Mouse (Mus musculus): ENCODE data around the gene Slc16a10. TPM values are rescaled to one million over a fixed set of nuclear protein-coding genes. Genes with fewer than 3 reads are reported as not detected.

Slc16a10 gene
- polyA plus RNA-seq, 1 experiment from 2014 or later: 2.2 TPM

DNA sequence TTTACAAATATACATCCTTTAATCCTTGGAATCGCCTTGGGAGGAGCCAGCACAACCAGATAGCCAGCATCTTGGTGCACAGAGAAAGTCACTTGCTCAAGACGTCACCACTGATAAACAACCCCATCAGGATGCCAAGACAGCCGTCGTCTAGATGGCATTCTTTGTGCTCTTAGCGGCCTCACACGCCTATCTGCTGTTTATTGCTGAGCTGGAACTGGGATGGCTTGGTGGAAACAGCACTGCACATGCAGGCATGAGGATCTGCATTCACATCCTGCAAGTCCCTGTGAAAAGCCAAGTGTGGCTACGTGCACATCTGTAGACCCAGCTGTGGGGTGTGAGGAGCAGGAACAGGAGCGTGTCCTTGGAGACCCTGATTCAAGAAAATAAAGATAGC, 39.1 kb downstream of the Slc16a10 start:
- no peak overlapping the region for H3K4me3 ChIP-seq (replicated peaks; ENCODE audit: low read length)
- no peak for ATAC-seq
- H3K4me1 ChIP-seq (replicated peaks; ENCODE audit: control insufficient read depth, insufficient read depth, low read length): no peaks in the 10 kb centered on the region
- 59% methylated on average over 8 of the region's 8 CpGs for WGBS
- no peaks in the 10 kb centered on the region for H3K27me3 ChIP-seq (replicated peaks; ENCODE audit: control insufficient read depth, insufficient read depth, low read length)
- no peak overlapping the region for H3K9ac ChIP-seq (replicated peaks; ENCODE audit: low read depth, low read length)
- H3K9me3 ChIP-seq (ENCODE audit: control insufficient read depth, low read length): no peaks in the 10 kb centered on the region
- no peaks in the 10 kb centered on the region for H3K36me3 ChIP-seq (ENCODE audit: control insufficient read depth, insufficient read depth)
- H3K27ac ChIP-seq (ENCODE audit: low read length): no peak overlapping the region
- H3K4me2 ChIP-seq (ENCODE audit: low read length): no peak overlapping the region

DNA sequence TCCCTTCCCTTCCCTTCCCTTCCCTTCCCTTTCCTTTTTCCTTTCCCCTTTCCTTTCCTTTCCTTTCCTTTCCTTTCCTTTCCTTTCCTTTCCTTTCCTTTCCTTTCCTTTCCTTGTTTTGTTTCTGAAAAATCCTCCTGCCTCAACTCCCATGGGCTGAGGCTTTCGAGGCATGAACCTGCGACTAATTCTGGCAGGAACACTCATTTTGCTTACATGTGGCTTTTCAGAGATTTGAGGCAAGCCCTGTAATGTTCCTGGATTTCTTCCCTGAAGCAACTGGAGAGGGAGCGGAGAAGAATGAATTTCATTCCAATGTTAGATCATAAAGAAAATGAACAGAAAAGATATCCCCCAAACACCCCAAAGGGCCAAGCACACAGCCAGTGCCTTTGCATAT, 39.9 kb downstream of the Slc16a10 start:
- Histone ChIP-seq H3K9me3 (ENCODE audit: control insufficient read depth, low read length) (no peaks in the 10 kb centered on the region), H3K36me3 (ENCODE audit: control insufficient read depth, insufficient read depth) (no peaks in the 10 kb centered on the region), H3K4me3 (replicated peaks; ENCODE audit: low read length) (no peak overlapping the region), H3K4me1 (replicated peaks; ENCODE audit: control insufficient read depth, insufficient read depth, low read length) (no peaks in the 10 kb centered on the region), H3K27ac (ENCODE audit: low read length) (no peak overlapping the region), H3K4me2 (ENCODE audit: low read length) (no peak overlapping the region), H3K27me3 (replicated peaks; ENCODE audit: control insufficient read depth, insufficient read depth, low read length) (no peaks in the 10 kb centered on the region), H3K9ac (replicated peaks; ENCODE audit: low read depth, low read length) (no peak overlapping the region)
- WGBS: 76% methylated on average over 3 of the region's 3 CpGs
- no peak for ATAC-seq

DNA sequence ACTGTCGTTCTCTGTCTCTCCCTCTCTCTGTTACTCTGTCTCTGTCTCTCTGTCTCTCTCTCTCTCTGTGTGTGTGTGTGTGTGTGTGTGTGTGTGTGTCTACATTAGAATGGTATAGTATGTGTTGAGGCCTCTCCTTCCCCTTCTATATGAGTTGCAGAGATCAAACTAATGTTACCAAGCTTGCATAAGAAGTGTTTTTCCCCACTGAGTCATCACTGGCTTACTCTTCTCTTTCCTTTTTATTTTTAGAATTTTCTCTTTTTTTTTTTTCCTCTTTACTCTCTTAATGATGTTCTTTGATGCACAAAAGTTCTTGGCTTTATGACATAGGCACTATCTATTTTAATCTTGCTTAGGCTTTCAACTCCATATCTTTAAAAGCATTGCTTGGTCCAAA, 43.6 kb downstream of the Slc16a10 start:
- H3K9me3 ChIP-seq (ENCODE audit: control insufficient read depth, low read length): no peaks in the 10 kb centered on the region
- H3K27me3 ChIP-seq (replicated peaks; ENCODE audit: control insufficient read depth, insufficient read depth, low read length): no peaks in the 10 kb centered on the region
- 82% methylated on average over 1 of the region's 1 CpGs for WGBS
- no peak overlapping the region for H3K27ac ChIP-seq (ENCODE audit: low read length)
- ATAC-seq: no peak
- H3K9ac ChIP-seq (replicated peaks; ENCODE audit: low read depth, low read length): no peak overlapping the region
- H3K4me2 ChIP-seq (ENCODE audit: low read length): no peak overlapping the region
- no peaks in the 10 kb centered on the region for H3K4me1 ChIP-seq (replicated peaks; ENCODE audit: control insufficient read depth, insufficient read depth, low read length)
- no peak overlapping the region for H3K4me3 ChIP-seq (replicated peaks; ENCODE audit: low read length)
- no peaks in the 10 kb centered on the region for H3K36me3 ChIP-seq (ENCODE audit: control insufficient read depth, insufficient read depth)

GRCm38 (mm10) chr10:40097519-40097918, 44.5 kb downstream of the Slc16a10 start:
- H3K27me3 ChIP-seq (replicated peaks; ENCODE audit: control insufficient read depth, insufficient read depth, low read length): no peaks in the 10 kb centered on the region
- no peaks in the 10 kb centered on the region for H3K4me1 ChIP-seq (replicated peaks; ENCODE audit: control insufficient read depth, insufficient read depth, low read length)
- no peak overlapping the region for H3K9ac ChIP-seq (replicated peaks; ENCODE audit: low read depth, low read length)
- WGBS: 81% methylated on average over 4 of the region's 4 CpGs
- H3K9me3 ChIP-seq (ENCODE audit: control insufficient read depth, low read length): no peaks in the 10 kb centered on the region
- ATAC-seq: no peak
- no peak overlapping the region for H3K4me3 ChIP-seq (replicated peaks; ENCODE audit: low read length)
- H3K4me2 ChIP-seq (ENCODE audit: low read length): no peak overlapping the region
- H3K36me3 ChIP-seq (ENCODE audit: control insufficient read depth, insufficient read depth): no peaks in the 10 kb centered on the region
- H3K27ac ChIP-seq (ENCODE audit: low read length): no peak overlapping the region

- no peak for ATAC-seq
- 67% methylated on average over 2 of the region's 2 CpGs for WGBS
- no peaks in the 10 kb centered on the region for H3K9me3 ChIP-seq (ENCODE audit: control insufficient read depth, low read length)
Observed at GRCm38 (mm10) chr10:40094752-40095151, 47.3 kb downstream of the Slc16a10 start.

DNA sequence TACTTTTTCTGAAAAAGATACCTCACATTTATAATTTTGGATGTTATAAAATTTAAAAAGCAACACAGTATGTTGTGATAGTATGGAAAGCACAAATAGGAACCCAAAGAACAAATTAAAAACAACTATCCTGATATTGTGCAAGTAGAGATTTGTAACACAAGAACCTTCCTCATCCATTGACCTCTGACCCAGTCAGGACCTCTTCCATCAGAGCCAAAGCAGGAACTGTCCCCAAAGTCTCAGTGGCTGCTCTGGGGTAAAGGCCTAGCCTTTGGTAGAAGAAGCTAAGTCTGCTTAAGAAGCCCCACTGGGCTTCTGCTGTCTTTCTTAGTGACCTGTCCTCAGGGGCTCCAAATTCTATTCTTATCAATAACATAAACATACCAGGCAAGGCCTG, 48.5 kb downstream of the Slc16a10 start:
- Histone ChIP-seq H3K27me3 (replicated peaks; ENCODE audit: control insufficient read depth, insufficient read depth, low read length) (no peaks in the 10 kb centered on the region), H3K27ac (ENCODE audit: low read length) (no peak overlapping the region), H3K36me3 (ENCODE audit: control insufficient read depth, insufficient read depth) (no peaks in the 10 kb centered on the region), H3K9ac (replicated peaks; ENCODE audit: low read depth, low read length) (no peak overlapping the region), H3K4me1 (replicated peaks; ENCODE audit: control insufficient read depth, insufficient read depth, low read length) (no peaks in the 10 kb centered on the region; the same call in 1 of the 2 replicates), H3K4me3 (replicated peaks; ENCODE audit: low read length) (no peak overlapping the region), H3K9me3 (ENCODE audit: control insufficient read depth, low read length) (no peaks in the 10 kb centered on the region), H3K4me2 (ENCODE audit: low read length) (no peak overlapping the region)
- no peak for ATAC-seq

More at GRCm38 (mm10) chr10:40094752-40095151, 47.3 kb downstream of the Slc16a10 start:
- no peak overlapping the region for H3K9ac ChIP-seq (replicated peaks; ENCODE audit: low read depth, low read length)
- no peak overlapping the region for H3K27ac ChIP-seq (ENCODE audit: low read length)
- H3K36me3 ChIP-seq (ENCODE audit: control insufficient read depth, insufficient read depth): no peaks in the 10 kb centered on the region
- H3K4me2 ChIP-seq (ENCODE audit: low read length): no peak overlapping the region
- H3K27me3 ChIP-seq (replicated peaks; ENCODE audit: control insufficient read depth, insufficient read depth, low read length): no peaks in the 10 kb centered on the region
- no peak overlapping the region for H3K4me3 ChIP-seq (replicated peaks; ENCODE audit: low read length)
- no peaks in the 10 kb centered on the region; the same call in 1 of the 2 replicates for H3K4me1 ChIP-seq (replicated peaks; ENCODE audit: control insufficient read depth, insufficient read depth, low read length)

DNA sequence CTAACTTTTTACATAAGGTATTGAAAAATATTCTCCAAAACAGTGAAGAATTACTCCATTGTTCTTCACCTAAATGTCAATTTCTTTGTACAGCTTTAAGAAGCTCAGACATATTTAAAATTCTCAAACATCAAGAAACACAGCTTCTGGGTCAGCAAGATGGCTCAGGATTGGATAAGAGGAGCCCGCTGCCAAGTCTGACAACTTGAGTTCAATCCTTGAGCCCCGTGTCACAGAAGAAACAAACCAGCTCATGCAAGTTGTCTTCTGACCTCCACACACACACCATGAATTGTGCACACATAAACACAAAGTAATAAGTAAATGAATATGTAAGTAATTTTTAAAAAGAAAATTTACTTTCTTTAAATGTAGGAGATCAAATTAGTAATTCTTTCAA, 50.6 kb downstream of the Slc16a10 start:
- no peaks in the 10 kb centered on the region for H3K36me3 ChIP-seq (ENCODE audit: control insufficient read depth, insufficient read depth)
- no peak for ATAC-seq
- no peak overlapping the region for H3K4me2 ChIP-seq (ENCODE audit: low read length)
- no peaks in the 10 kb centered on the region for H3K9me3 ChIP-seq (ENCODE audit: control insufficient read depth, low read length)
- WGBS: 80% methylated on average over 2 of the region's 2 CpGs
- H3K9ac ChIP-seq (replicated peaks; ENCODE audit: low read depth, low read length): no peak overlapping the region
- H3K4me3 ChIP-seq (replicated peaks; ENCODE audit: low read length): no peak overlapping the region
- H3K4me1 ChIP-seq (replicated peaks; ENCODE audit: control insufficient read depth, insufficient read depth, low read length): no peaks in the 10 kb centered on the region; the same call in 1 of the 2 replicates
- no peaks in the 10 kb centered on the region for H3K27me3 ChIP-seq (replicated peaks; ENCODE audit: control insufficient read depth, insufficient read depth, low read length)
- H3K27ac ChIP-seq (ENCODE audit: low read length): no peak overlapping the region

DNA sequence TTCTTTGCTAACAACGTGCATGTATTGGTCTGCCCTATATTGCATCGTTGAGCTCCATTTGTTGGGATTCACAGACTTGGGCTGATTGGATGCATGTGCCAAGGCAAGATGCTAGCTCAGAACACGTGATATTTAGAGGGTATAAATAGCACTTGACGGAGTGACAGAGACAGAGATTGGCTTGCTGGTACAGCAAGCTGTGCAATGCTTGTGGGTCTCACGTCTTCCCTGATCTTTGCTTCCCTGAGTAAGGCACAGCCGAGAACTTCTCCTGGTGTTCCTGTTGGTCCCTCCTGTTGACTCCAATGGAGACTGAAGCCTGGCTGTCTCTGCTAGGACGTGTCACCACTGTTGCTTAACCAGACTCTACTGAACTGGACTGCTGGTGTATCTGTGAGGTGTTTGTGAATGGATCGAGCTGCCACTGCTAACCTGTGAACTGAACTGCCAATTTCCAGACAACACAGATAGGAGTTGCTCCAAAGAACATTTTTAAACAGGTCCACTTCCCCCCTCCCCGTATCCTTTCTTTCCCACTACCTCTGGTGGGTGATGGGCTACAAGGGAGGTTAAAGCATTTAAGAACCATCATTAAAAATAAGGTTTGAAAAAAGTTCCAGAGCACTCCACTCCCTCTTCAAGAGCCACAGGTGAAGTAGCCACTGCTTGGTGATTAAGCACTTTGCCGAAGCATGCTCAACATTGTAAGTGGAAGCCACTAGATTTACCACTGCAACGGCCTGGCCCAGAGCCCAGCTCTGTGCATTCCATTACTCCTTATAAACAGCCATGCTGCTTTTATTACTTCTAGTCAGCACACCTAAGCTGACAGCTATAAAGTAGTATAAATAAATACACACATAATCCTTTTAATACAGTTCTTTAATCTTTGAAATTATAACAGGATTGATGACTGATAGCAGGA, 51.3 kb downstream of the Slc16a10 start:
- WGBS: 76% methylated on average over 11 of the region's 11 CpGs
- no peak overlapping the region for H3K4me3 ChIP-seq (replicated peaks; ENCODE audit: low read length)
- no peaks in the 10 kb centered on the region for H3K9me3 ChIP-seq (ENCODE audit: control insufficient read depth, low read length)
- H3K4me1 ChIP-seq (replicated peaks; ENCODE audit: control insufficient read depth, insufficient read depth, low read length): no peaks in the 10 kb centered on the region; the same call in 1 of the 2 replicates
- H3K9ac ChIP-seq (replicated peaks; ENCODE audit: low read depth, low read length): no peak overlapping the region
- H3K4me2 ChIP-seq (ENCODE audit: low read length): no peak overlapping the region
- no peak overlapping the region for H3K27ac ChIP-seq (ENCODE audit: low read length)
- ATAC-seq: no peak
- H3K27me3 ChIP-seq (replicated peaks; ENCODE audit: control insufficient read depth, insufficient read depth, low read length): no peaks in the 10 kb centered on the region
- no peaks in the 10 kb centered on the region for H3K36me3 ChIP-seq (ENCODE audit: control insufficient read depth, insufficient read depth)

GRCm38 (mm10) chr10:40084332-40085093, 57.5 kb downstream of the Slc16a10 start:
- 0 out of 2 replicates have a peak, but pooled peaks have one; percentile 50 for ATAC-seq
- no peak overlapping the region for H3K27ac ChIP-seq (ENCODE audit: low read length)
- H3K36me3 ChIP-seq (ENCODE audit: control insufficient read depth, insufficient read depth): no peaks in the 10 kb centered on the region
- no peaks in the 10 kb centered on the region for H3K27me3 ChIP-seq (replicated peaks; ENCODE audit: control insufficient read depth, insufficient read depth, low read length)
- peaks cover 6% of the 10 kb centered on the region for H3K4me1 ChIP-seq (replicated peaks; ENCODE audit: control insufficient read depth, insufficient read depth, low read length)
- H3K4me2 ChIP-seq (ENCODE audit: low read length): no peak overlapping the region
- H3K9ac ChIP-seq (replicated peaks; ENCODE audit: low read depth, low read length): no peak overlapping the region
- no peak overlapping the region for H3K4me3 ChIP-seq (replicated peaks; ENCODE audit: low read length)
- H3K9me3 ChIP-seq (ENCODE audit: control insufficient read depth, low read length): no peaks in the 10 kb centered on the region
- WGBS: 62% methylated on average over 12 of the region's 12 CpGs

All from forebrain, embryonic 16.5 days (tissue).